Mouse (Mus musculus) midbrain, embryonic 16.5 days (tissue): Measurements from ENCODE around the gene Cdc25a. TPM values are rescaled to one million over a fixed set of nuclear protein-coding genes. Genes with fewer than 3 reads are reported as not detected.

Source experiments
- ATAC-seq: fragments of 200-750 bp; cut with Nextera tagmentation; 2 replicates; pipeline ENCODE4 v1.8.0; 2017; ENCODE audit warnings: moderate TSS enrichment
- H3K27ac ChIP-seq: fragments of 300-500 bp; sonication (generic); 2 replicates; pipeline ENCODE4 v1.5.1; 2014; ENCODE audit warnings: mild to moderate bottlenecking, low read length, mixed read lengths
- H3K27me3 ChIP-seq: fragments of 300-500 bp; sonication (generic); 2 replicates; pipeline ENCODE4 v1.6.1; 2014; ENCODE audit warnings: low read depth, low read length, mixed read lengths; ENCODE audit not compliant: control insufficient read depth, insufficient read depth
- H3K36me3 ChIP-seq: fragments of 300-500 bp; sonication (generic); 2 replicates; pipeline ENCODE4 v1.6.1; 2014; ENCODE audit warnings: mild to moderate bottlenecking, low read length, moderate library complexity, mixed read lengths; ENCODE audit not compliant: control insufficient read depth, insufficient read depth
- H3K4me1 ChIP-seq: fragments of 300-500 bp; sonication (generic); 2 replicates; pipeline ENCODE4 v1.6.1; 2014; ENCODE audit warnings: mild to moderate bottlenecking, low read length, mixed read lengths; ENCODE audit not compliant: control insufficient read depth, insufficient read depth
- H3K4me2 ChIP-seq: fragments of 300-500 bp; sonication (generic); 2 replicates; pipeline ENCODE4 v1.6.1; 2014; ENCODE audit warnings: mild to moderate bottlenecking, low read length, mixed read lengths
- H3K4me3 ChIP-seq: fragments of 300-500 bp; sonication (generic); 2 replicates; pipeline ENCODE4 v1.5.1; 2014; ENCODE audit warnings: low read depth, mild to moderate bottlenecking, low read length, moderate library complexity, mixed read lengths
- H3K9ac ChIP-seq: fragments of 300-500 bp; sonication (generic); 2 replicates; pipeline ENCODE4 v1.6.1; 2014; ENCODE audit warnings: low read depth, low read length, mixed read lengths
- H3K9me3 ChIP-seq: fragments of 300-500 bp; sonication (generic); replicated peaks from 2 replicates; pipeline ENCODE4 v1.6.1; 2014; ENCODE audit warnings: mild to moderate bottlenecking, low read length, mixed read lengths; ENCODE audit not compliant: control insufficient read depth, poor library complexity, severe bottlenecking
- WGBS: fragments of 180-500 bp; shearing (Covaris S2); extraction: QIAGEN DNeasy Blood & Tissue Kit; methylation state at CpG from one replicate; pipeline ENCODE4 v1.1.7; 2014; 5-methylcytosine and 5-hydroxymethylcytosine counted together
- polyA plus RNA-seq: library from polyadenylated mRNA; unstranded; fragments of >200 nt; fragmentation: Nextera tagmentation; extraction: Ambion mirVana; gene quantifications from 2 replicates; pipeline ENCODE4 v1.2.1, GENCODE M21; 2015

The Cdc25a gene
- polyA plus RNA-seq, 1 experiment from 2014 or later, result 9.9 TPM

DNA sequence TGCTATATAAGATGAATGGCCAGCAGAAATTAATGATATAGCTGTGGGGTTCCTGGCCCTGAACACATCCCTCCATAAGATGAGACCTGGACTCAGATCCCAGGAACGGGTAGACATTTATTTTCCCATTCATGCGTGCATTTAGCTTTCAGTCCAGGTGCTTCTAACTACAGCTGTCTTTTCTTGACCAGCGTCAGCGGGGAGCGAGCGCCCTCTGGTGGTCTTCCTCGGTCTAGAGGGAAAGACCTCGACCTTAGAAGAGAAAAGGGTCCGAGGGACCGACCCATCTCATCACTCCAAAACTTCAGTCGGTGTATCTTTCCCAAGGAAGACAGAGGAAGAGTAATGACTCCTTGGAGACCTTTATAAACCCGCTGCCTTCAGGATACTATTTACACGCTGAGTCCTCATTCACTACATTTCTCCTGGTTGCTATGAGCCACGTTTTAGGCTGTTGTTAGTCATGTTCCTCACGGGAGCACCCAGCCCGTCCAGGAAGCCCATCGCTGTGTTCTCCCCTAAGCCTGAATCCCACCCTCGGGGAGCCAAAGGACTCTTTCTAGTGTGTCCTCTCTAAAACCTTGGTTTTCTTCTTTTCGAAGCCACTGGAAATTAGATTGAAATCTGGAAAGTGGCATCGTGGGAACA, 12.9 kb upstream of the Cdc25a start:
- Histone ChIP-seq H3K36me3 (no peaks in the 10 kb centered on the region), H3K9ac (no peak overlapping the region), H3K4me2 (peak overlapping the region; percentile 16; the same call in 1 of the 2 replicates), H3K9me3 (no peaks in the 10 kb centered on the region), H3K27me3 (no peaks in the 10 kb centered on the region), H3K27ac (no peak overlapping the region), H3K4me3 (no peak overlapping the region), H3K4me1 (no peaks in the 10 kb centered on the region)
- 21% methylated on average over 20 of the region's 20 CpGs for WGBS
- peak; percentile 42; the same call in 1 of the 2 replicates for ATAC-seq

DNA sequence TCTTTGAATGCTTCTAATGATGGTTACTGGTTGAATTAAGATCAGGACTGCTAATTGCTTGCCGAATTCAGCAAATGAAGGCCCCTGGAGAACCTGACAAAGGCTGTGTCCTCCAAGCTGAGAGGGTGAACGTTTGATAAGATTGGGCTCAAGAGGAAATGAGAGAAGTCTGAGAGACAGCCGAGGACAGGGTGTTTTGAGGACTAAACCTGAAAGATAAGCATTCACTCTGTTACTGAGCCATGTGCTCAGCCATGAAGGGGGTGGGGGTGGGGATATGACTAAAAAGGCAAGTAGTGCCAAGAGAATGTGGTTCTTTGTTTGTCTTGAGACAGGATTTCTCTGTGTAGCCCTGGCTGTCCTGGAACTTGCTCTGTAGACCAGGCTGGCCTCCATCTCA, 12.3 kb upstream of the Cdc25a start:
- H3K4me2 ChIP-seq, result no peak overlapping the region
- 65% methylated on average over 3 of the region's 3 CpGs for WGBS
- ATAC-seq, result no peak

DNA sequence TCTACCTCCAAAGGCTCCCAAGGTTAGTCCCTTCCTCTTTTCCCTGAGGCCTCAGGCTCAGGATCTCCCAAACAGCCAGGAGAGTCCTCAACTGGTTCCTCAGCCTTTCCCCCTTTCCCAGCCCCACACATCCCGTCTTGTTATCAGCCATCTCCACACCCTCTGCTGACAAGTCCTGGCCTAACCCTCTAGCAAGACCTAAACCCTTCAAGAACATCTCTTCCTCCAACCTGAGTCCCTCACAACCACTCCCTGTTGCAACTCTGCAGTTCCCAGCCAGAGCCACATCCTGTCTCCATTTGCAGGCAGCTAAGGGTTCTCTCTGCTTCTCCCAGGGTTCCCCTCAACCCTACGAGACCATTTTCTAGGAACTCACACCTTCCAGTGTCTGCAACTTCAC, 9.2 kb upstream of the Cdc25a start:
- no peak for ATAC-seq
- no peak overlapping the region for H3K27ac ChIP-seq
- no peaks in the 10 kb centered on the region for H3K9me3 ChIP-seq
- no peaks in the 10 kb centered on the region for H3K4me1 ChIP-seq
- H3K36me3 ChIP-seq, result no peaks in the 10 kb centered on the region
- H3K9ac ChIP-seq, result no peak overlapping the region
- H3K4me3 ChIP-seq, result no peak overlapping the region
- no peak overlapping the region for H3K4me2 ChIP-seq
- H3K27me3 ChIP-seq, result no peaks in the 10 kb centered on the region
- whole genome bisulfite sequencing, result 73% methylated on average over 2 of the region's 2 CpGs

More for the DNA sequence above, 12.3 kb upstream of the Cdc25a start:
- Histone ChIP-seq H3K9me3 (no peaks in the 10 kb centered on the region), H3K27ac (no peak overlapping the region), H3K9ac (no peak overlapping the region), H3K27me3 (no peaks in the 10 kb centered on the region), H3K4me1 (no peaks in the 10 kb centered on the region), H3K4me3 (no peak overlapping the region), H3K36me3 (no peaks in the 10 kb centered on the region)

DNA sequence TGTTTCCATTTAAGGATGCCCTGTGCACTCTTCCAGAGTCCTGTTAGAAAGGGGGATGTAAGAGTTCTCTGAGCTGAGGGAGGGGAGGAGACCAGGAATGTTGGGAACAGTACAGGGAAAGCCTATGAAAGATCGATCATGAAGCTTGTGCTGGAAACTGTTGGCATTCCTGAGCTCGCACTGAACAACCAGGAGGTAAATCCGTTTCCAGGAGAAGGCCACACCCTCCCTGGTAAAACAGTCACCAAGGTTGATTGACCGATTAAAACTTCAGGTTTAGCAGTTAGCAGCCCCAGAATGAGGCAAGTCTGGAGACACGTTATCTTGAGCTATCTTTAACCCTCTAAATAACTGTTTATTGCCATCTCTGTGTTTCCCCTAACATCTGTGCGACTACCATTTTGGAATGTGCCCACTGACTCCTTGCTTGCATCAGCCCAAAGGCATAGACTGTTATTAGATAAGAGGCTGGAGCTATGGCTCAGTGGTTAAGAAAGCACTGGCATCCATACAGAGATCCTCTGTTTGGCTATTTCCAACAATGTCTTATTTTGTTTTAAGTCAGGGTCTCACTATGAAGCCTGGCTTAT, 4.3 kb upstream of the Cdc25a start:
- Histone ChIP-seq H3K4me2 (no peak overlapping the region), H3K27ac (no peak overlapping the region), H3K4me1 (no peaks in the 10 kb centered on the region), H3K36me3 (no peaks in the 10 kb centered on the region), H3K9ac (no peak overlapping the region), H3K9me3 (no peaks in the 10 kb centered on the region), H3K4me3 (no peak overlapping the region), H3K27me3 (no peaks in the 10 kb centered on the region)
- WGBS, result 47% methylated on average over 6 of the region's 6 CpGs
- ATAC-seq, result no peak

DNA sequence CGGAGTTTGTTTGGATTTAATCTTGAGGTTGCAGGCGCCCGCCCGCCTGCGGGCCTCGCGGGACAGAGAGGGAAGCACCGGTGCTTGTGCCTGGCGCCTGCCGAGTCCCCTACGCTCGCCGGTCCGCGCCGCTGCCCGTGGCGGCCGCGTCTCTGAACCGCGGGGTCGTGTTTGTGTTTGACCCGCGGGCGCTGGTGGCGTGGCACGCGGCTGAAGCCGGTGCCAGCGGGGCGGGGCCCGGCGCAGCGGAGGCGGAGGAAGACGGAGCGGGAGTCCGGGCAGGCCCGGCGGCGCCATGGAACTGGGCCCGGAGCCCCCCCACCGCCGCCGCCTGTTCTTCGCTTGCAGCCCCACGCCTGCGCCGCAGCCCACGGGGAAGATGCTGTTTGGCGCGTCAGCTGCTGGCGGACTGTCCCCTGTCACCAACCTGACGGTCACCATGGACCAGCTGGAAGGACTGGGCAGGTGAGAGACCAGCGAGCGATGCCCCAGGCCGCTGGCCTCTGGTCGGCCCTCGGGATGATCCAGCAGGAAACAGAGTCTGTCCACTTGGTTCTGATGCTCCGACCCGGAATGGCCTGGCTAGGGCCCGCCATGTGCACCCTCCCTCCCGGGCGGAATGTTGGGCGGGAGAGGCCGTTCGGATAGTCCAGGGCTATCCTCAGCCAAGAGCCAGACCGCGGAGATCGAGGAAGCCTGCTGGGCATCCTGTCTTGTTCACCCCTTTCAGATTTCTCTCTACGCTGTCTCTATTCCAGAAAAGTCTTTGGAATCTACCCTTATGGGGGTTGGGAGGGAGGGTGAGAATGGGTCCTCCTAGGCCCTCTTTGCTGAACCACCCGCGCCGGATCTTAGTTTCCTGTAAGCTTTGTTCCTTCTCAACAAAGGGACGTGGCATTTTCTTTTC, 569 bp downstream of the Cdc25a start:
- Histone ChIP-seq H3K27ac (peak overlapping the region; percentile 58), H3K4me3 (peak overlapping the region; percentile 87), H3K4me1 (peaks cover 12% of the 10 kb centered on the region), H3K27me3 (no peaks in the 10 kb centered on the region), H3K9ac (peak overlapping the region; percentile 84), H3K4me2 (peak overlapping the region; percentile 92), H3K9me3 (no peaks in the 10 kb centered on the region), H3K36me3 (peaks cover 5% of the 10 kb centered on the region)
- WGBS, result under 1% methylated on average over 68 of the region's 76 CpGs
- peak; percentile 66 for ATAC-seq

DNA sequence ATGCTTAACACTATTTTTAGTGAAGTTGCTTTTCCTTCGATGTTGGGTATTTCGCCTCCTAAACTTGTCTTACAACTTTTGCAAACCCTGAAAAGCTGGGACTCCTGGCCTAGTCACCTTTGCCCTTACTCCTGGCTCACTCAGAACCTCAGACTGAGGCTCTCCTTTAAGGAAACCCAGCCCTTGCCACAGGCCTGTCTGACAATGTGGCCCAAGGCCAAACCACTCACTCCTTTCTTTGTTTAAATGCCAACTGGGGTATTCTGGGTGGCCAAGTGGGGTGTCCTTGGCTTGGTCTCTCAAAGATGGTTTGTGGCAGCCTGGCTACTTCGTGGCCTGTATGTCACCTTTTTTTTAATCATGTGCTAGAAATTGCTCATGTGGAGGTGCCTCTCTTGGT, 1.4 kb downstream of the Cdc25a start:
- Histone ChIP-seq H3K27me3 (no peaks in the 10 kb centered on the region), H3K9ac (peak overlapping the region; percentile 40; the same call in 1 of the 2 replicates), H3K4me2 (peak overlapping the region; percentile 92), H3K9me3 (no peaks in the 10 kb centered on the region), H3K4me3 (peak overlapping the region; percentile 87), H3K4me1 (peaks cover 12% of the 10 kb centered on the region), H3K27ac (no peak overlapping the region), H3K36me3 (peaks cover 9% of the 10 kb centered on the region)
- WGBS, result 6% methylated on average over 3 of the region's 3 CpGs
- ATAC-seq, result no peak

DNA sequence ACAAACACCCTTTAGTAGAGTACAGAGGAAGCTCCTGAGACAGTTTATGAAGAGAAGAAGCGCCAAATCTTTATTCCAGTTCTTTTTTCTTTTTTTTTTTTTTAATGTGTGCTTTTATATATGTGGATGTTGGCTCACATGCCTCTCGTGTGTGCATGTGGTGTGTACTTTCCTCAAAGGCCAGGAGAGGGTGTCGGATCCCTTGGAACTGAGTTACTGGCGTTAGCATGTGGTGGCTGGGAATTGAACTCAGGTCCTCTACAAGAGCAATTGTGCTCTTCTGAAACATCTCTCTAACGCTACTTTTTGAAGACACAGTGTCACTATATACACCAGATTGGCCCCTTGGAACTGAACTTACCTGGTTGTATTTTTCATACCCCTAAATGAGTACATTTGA, 2.3 kb downstream of the Cdc25a start:
- peaks cover 12% of the 10 kb centered on the region for H3K4me1 ChIP-seq
- H3K4me2 ChIP-seq, result peak overlapping the region; percentile 92; the same call in 1 of the 2 replicates
- H3K27me3 ChIP-seq, result no peaks in the 10 kb centered on the region
- no peak overlapping the region for H3K27ac ChIP-seq
- WGBS, result 74% methylated on average over 5 of the region's 5 CpGs
- H3K4me3 ChIP-seq, result no peak overlapping the region
- no peaks in the 10 kb centered on the region for H3K9me3 ChIP-seq
- H3K36me3 ChIP-seq, result peaks cover 9% of the 10 kb centered on the region
- no peak for ATAC-seq
- no peak overlapping the region for H3K9ac ChIP-seq

DNA sequence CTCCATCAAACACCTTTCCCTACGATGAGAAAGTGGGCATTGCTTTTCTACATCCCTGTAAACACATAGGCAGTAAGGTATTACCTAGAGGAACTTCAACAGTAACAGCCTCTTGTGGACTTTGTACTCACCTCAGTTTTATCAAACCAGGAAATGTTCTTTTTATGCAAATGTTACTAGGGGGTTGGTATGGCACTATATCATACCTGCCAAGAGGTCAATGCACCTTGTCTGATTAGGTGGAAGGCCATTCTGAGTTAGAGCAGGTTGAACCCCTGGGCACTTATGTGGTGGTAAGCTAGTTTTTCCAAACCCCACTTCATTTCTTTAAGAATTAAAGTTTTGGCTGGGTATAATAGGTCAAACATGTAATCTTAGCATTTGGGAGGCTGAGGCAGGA, 3.9 kb downstream of the Cdc25a start:
- H3K27ac ChIP-seq, result no peak overlapping the region
- no peak overlapping the region for H3K9ac ChIP-seq
- H3K4me2 ChIP-seq, result no peak overlapping the region
- H3K4me3 ChIP-seq, result no peak overlapping the region
- WGBS, result 94% methylated on average over 1 of the region's 1 CpGs
- peaks cover 15% of the 10 kb centered on the region for H3K36me3 ChIP-seq
- peaks cover 12% of the 10 kb centered on the region for H3K4me1 ChIP-seq
- no peak for ATAC-seq
- H3K9me3 ChIP-seq, result no peaks in the 10 kb centered on the region
- no peaks in the 10 kb centered on the region for H3K27me3 ChIP-seq

DNA sequence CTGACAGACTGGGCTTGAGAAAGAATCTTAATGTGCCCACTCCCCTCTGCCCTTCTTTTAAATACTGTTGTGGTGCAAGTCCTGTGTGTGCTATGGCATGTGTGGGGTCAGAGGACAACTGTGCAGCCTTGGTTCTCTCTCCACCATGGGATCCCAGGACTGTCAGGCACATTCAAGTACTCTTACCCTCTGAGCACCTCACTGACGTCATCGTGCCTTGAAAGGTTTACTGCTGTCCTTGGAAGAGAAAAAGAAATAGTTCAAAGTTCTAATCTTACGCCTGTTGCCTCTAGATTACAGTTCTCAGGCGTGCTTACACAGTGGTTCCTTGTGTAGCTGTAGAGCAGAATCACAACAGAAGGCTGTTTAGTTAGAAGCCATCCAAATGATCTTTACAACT, 10.9 kb downstream of the Cdc25a start:
- 89% methylated on average over 4 of the region's 4 CpGs for whole genome bisulfite sequencing
- no peak overlapping the region for H3K4me3 ChIP-seq
- no peaks in the 10 kb centered on the region for H3K9me3 ChIP-seq
- no peak overlapping the region for H3K27ac ChIP-seq
- H3K36me3 ChIP-seq, result peaks cover 30% of the 10 kb centered on the region
- H3K4me2 ChIP-seq, result no peak overlapping the region
- ATAC-seq, result no peak
- no peaks in the 10 kb centered on the region for H3K27me3 ChIP-seq
- no peak overlapping the region for H3K9ac ChIP-seq
- H3K4me1 ChIP-seq, result no peaks in the 10 kb centered on the region
